Mouse (Mus musculus) c-Kit-positive CD71-positive TER-119-positive erythroid progenitor cells, embryonic 14.5 days (primary cell): ENCODE results near the gene 4930404H24Rik.
A peak's percentile ranks its signal among the peaks of the same experiment; 100 is the strongest.

Source experiments
- DNase-seq: peaks from one replicate; pipeline ENCODE4 v3.0.0-alpha.2; 2013; ENCODE audit warnings: low spot score

Gene 4930404H24Rik

GRCm38 (mm10) chr2:153492573-153493392 is at the start of gene 4930404H24Rik:
TSS of gene 4930404H24Rik (plus strand) at chr2:153492790.
- DNase-seq = peak; percentile 75

- DNase-seq = no peak
These were observed 49.0 kb upstream of the 4930404H24Rik start for GRCm38 (mm10) chr2:153443434-153444240.

DNA sequence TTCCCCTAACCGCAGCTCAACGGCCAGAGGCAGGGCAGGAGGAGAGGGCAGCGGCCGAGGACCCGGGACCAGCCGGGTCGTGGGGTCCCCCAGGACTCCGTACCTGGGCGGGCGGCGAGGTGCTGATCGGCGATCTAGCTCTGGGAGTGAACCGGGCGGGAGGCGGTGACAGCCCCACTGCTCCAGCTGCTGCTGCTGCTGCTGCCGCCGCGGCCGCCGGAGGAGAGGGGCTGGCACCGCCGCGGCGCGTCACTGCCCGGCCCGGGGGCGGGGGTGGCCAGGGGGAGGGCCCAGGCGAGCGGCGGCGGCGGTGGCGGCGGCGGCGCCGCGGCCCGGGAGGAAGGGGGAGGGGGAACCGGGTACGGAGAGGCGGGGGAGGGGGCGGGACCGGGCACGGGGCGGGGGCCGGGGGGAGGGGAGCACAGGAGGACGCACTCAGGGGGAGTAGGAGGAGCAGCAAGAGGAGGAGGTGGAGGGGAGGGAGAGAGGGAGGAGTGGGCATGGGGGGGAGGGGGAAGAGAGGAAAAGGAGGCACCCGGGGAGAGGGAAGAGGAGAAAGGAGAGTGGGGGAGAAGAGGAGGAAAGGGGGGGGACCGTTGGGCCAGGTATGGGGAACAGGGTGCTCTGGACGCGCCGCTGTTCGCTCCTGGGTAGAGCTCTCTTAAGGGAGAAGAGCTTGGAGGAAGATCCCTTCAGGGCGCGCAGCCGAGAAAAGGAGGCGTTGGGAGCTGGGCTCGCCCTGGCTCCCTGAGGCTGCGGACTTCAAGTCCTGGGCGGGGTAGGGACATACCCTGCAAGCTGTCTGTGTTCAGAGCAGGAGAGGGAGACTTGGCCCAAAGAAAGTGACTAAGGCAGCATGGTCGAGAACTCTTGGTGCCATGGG is 48.1 kb upstream of the 4930404H24Rik start:
- DNase-seq = peak; percentile 56

DNA sequence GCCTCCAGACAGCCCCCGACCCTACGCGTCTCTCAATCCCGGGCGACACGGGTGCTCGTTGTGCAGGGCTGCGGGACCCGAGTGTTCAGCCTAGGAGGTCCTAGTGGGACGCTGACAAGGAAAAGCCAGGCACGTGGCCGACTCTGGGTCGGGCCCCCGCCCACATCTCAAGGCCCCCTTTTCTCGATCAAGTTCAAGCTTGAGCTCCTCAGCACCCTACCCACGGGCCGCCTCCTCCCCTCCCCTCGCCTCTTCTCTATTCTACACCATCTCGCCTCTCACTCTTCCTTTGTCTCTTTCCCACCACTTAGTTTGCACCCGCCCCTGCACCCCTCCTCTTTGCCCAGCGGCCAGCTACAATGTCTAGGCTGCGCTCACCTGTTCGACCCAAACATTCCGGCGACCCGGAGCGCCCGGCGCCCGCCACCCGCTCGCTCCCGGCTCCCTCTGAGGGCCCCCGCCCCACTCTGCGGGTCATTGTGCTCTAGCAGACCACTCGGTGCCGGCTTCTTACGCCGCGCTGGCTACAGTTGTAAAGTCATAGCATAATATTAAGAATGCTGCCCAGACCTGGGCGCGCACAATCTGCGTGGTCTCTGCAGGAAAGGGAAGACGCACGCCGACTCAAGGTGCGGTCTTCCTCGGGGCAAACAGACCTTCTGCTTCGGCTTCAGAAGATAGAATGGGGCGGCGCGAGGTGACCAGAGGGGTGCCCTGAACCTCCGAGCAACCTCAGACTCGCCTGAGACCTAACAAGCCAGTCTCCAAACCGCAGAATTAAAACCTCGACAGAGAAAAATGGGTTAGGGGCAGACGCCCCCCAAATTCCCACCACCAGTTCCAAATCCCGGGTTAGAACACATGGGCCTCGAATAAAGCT is 47.2 kb upstream of the 4930404H24Rik start:
- no peak for DNase-seq

DNA sequence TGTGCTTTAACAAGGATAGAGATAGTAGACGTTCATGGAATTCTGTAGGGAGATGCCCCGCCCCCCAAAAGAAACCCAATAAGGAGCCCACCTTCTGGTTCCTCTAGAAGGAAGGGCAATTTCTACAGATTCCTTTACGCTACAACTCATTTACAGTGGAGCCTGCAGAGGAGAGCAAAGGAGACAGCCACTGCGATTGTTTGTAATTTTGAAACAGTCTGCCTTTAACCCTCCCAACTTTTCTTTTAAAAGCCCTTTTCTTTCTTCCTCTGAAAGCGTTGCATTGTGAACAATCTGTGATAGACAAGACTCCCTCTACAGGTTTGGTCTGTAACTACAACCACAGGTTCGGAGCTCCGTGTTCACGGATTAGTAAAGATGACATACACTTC is 46.6 kb upstream of the 4930404H24Rik start:
- DNase-seq = peak; percentile 71

DNA sequence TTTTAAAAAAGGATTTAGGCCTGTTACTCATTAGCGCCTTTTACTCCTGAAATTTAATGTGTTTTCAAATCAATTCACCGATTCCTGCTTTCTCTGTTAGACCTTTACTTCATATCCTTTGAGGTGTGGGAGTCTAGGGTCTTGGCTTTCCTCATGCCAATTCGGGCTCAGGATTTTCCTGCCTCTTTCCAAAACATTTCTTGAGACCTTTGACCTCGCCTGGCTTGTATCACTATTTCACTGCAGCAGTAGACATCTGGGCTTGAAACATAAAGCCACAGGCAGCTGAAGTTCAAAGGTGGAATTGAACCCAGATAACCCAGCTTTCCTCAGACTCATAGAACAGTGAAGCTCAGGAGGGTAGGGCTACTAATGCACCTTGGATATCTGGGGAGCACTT is 46.1 kb upstream of the 4930404H24Rik start:
- DNase-seq = no peak

GRCm38 (mm10) chr2:153447719-153448118 is 44.9 kb upstream of the 4930404H24Rik start:
- DNase-seq = no peak

DNA sequence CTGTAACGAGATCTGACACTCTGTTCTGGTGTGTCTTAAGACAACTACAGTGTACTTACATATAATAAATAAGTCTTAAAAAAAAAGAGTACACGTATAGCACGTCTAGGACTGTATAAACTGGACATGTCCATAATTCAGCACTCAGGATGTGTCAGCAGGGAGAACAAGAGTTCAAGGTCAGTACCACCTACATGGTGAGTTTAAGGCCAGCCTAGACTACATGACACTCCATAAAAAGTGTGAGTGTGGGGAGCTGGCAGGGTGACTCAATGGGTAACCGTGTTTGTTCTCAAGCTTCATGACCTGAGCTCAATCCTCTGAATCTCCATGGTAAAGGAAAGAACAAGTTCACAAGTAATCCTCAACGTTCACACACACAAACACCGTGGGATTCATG is 44.1 kb upstream of the 4930404H24Rik start:
- DNase-seq = no peak

DNA sequence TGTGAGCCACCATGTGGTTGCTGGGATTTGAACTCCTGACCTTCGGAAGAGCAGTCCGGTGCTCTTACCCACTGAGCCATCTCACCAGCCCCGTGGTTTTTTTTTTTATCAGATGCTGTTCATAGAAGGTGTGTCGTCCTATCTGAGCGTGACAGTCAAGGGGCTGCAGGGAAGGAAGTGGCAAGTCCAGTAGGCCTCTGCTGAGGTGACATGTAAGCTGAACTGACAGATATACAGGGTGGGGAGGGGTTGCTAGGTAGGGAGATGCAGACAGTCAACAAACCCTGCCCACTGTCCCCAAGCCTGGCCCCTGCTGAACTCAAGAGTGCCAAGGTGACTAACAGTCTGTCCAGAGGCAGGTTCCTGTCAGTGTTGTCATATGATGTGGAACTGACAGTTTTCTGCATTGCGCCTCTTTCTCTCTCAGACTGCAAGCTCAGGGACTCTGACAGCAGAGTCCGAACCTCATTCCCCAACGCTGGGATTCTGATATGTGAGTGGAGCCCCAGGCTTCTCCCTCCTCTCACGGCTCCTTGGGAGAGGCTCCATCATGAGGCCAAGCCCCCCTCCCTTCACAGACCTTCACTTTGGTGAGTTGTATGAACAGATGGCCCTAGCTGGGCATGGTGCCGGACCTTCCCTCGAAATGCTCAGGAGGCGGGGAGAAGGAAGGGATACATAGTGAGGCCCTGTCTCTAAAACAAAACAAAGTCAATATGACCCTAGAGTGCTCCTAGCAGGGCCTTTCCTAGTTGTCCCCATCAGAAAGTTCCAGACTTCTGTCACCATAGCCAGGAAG is 38.4 kb upstream of the 4930404H24Rik start:
- DNase-seq = peak; percentile 71

DNA sequence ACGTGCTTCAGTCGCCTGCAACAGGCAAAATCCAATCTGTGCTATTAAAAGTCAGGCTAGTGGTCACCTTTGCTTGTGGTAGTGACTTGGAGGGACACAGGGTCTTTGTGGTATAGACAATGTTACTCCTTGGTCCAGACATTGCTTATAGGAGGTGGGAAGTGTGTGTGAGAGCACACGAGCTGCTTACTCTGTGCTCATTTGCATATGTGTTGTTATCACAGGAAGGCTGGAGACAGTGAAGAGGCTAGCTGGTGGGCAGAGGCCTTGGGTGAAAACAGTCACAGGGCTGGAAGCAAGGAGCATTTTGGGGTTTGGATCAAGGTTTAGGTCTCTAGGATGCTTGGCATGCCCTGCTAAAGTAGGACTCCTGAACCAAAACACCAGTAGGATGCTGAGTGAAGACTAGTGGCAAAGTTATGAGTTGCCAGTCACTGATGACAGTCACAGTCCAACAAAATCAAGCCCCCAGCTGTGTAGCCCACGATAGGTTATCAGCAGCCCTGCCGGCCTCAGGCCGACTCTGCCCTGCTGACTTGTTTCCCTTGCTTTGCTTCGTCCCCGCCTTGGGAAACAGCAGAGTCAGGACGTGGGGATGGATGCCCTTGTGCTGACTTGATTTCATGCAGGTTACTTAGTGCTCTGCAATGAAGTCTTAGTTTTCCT is 37.6 kb upstream of the 4930404H24Rik start:
- DNase-seq = peak; percentile 75

- no peak for DNase-seq
These were observed 35.1 kb upstream of the 4930404H24Rik start for GRCm38 (mm10) chr2:153457467-153457866.

GRCm38 (mm10) chr2:153458022-153458441 is 34.6 kb upstream of the 4930404H24Rik start:
- DNase-seq = no peak

- DNase-seq = no peak
These were observed 29.3 kb upstream of the 4930404H24Rik start for GRCm38 (mm10) chr2:153463257-153463656.

DNA sequence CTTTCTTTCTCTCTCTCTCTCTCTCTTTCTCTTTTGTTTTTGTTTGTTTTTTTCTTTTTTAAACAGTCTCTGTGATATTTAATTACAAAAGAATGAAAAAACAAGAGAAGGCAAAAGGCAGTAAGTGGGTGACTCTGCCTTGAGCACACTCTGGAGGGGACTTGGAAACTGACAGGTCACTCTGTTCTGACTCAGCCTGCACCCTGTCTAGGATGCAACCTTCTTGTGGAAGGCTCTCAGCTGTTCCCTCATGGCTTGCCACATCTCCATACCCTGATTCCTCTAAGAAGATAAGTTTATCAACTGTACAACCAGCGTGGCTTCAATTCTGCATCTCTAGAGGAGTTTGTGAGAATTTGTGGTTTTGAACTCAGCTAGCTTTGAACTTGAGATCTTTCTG is 25.2 kb upstream of the 4930404H24Rik start:
- DNase-seq = no peak

GRCm38 (mm10) chr2:153469317-153469716 is 23.3 kb upstream of the 4930404H24Rik start:
- no peak for DNase-seq

GRCm38 (mm10) chr2:153469764-153470163 is 22.8 kb upstream of the 4930404H24Rik start:
- DNase-seq = no peak

GRCm38 (mm10) chr2:153470983-153471382 is 21.6 kb upstream of the 4930404H24Rik start:
- no peak for DNase-seq

DNA sequence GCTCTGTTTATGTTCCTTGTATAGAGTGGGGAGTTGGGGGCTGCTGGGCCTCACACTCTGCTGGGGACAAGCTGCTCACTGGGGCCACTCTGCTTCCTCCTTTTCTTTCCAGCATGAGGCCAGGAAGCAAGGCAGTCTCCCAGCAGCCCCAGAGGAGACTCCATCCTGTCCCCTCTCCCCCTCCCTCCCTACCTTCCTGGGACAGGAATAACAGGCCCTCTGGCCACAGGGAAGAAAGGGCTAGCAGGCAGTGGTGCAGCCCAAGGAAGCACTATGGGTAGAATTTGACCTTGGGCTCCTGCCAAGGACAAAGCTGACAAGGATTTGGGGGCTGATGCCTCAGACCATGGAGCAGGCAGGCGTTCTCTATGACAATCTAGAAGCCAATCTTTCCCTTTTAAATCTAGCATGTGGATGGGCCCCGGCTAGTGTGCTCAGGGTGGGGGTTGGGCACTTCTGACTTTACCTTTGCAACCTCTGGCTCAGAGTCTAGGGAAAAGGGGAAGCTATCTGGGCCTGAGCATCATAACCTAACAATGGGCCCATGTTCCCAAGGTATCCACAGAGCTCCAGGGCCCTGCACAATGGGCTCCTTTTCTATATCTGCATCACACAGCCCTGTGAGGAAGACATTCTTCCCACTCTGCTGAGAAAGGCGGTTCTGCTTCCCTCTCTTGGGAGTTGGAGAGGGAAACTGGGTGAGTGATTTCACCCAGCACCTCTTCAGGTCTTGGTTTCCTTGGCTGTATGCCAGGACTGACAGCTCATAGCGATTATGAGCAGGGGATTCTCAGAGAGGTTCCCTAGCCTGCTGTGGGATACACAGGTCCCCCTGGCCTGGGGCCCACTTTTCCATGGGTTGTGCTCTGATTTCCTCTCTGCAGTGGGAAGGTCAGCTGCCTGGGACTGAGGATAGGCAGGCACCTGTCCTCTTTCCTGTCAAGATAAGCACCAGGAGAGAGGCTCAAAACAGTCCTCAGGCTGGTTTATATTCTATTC is 17.2 kb upstream of the 4930404H24Rik start:
- no peak for DNase-seq
